Mouse (Mus musculus) forebrain, embryonic 11.5 days (tissue): ENCODE results near the gene Col23a1. TPM values are rescaled to one million over a fixed set of nuclear protein-coding genes. Genes with fewer than 3 reads are reported as not detected.

Experiments used
- ATAC-seq: fragments of 200-750 bp; cut with Nextera tagmentation; replicated peaks from 2 replicates; pipeline ENCODE4 v1.8.0; 2017; ENCODE audit warnings: moderate TSS enrichment; ENCODE audit not compliant: low FRiP score
- DNase-seq: peaks from one replicate; pipeline ENCODE4 v3.0.0-alpha.2; 2017; ENCODE audit warnings: low spot score
- H3K27ac ChIP-seq: fragments of 300-500 bp; sonication (generic); 2 replicates; pipeline ENCODE4 v1.5.1; 2014; ENCODE audit warnings: low read depth, low read length
- H3K27me3 ChIP-seq: fragments of 300-500 bp; sonication (generic); 2 replicates; pipeline ENCODE4 v1.6.1; 2014; ENCODE audit warnings: mild to moderate bottlenecking, low read length, mixed read lengths; ENCODE audit not compliant: control insufficient read depth, insufficient read depth
- H3K36me3 ChIP-seq: fragments of 300-500 bp; sonication (generic); 2 replicates; pipeline ENCODE4 v1.6.1; 2014; ENCODE audit warnings: mild to moderate bottlenecking, low read length, moderate library complexity, mixed read lengths; ENCODE audit not compliant: control insufficient read depth, insufficient read depth
- H3K4me1 ChIP-seq: fragments of 300-500 bp; sonication (generic); replicated peaks from 2 replicates; pipeline ENCODE4 v1.6.1; 2014; ENCODE audit warnings: low read length, mixed read lengths; ENCODE audit not compliant: control insufficient read depth, insufficient read depth
- H3K4me2 ChIP-seq: fragments of 300-500 bp; sonication (generic); 2 replicates; pipeline ENCODE4 v1.6.1; 2014; ENCODE audit warnings: low read depth, mild to moderate bottlenecking, low read length, moderate library complexity, mixed read lengths; ENCODE audit not compliant: severe bottlenecking
- H3K4me3 ChIP-seq: fragments of 300-500 bp; sonication (generic); 2 replicates; pipeline ENCODE4 v1.5.1; 2014; ENCODE audit warnings: low read depth, low read length
- H3K9ac ChIP-seq: fragments of 300-500 bp; sonication (generic); 2 replicates; pipeline ENCODE4 v1.6.1; 2014; ENCODE audit warnings: low read length
- H3K9me3 ChIP-seq: fragments of 300-500 bp; sonication (generic); 2 replicates; pipeline ENCODE4 v1.6.1; 2016; ENCODE audit warnings: low read length, mixed read lengths; ENCODE audit not compliant: control insufficient read depth
- WGBS: fragments of 180-500 bp; shearing (Covaris S2); extraction: QIAGEN DNeasy Blood & Tissue Kit; methylation state at CpG from one replicate; pipeline ENCODE4 v1.1.7; 2014; 5-methylcytosine and 5-hydroxymethylcytosine counted together
- polyA plus RNA-seq: library from polyadenylated mRNA; unstranded; fragments of >200 nt; fragmentation: Nextera tagmentation; extraction: Ambion mirVana; gene quantifications from 2 replicates; pipeline ENCODE4 v1.2.1, GENCODE M21; 2014

The Col23a1 gene
- polyA plus RNA-seq, 1 experiment from 2014 or later: 7.5 TPM

DNA sequence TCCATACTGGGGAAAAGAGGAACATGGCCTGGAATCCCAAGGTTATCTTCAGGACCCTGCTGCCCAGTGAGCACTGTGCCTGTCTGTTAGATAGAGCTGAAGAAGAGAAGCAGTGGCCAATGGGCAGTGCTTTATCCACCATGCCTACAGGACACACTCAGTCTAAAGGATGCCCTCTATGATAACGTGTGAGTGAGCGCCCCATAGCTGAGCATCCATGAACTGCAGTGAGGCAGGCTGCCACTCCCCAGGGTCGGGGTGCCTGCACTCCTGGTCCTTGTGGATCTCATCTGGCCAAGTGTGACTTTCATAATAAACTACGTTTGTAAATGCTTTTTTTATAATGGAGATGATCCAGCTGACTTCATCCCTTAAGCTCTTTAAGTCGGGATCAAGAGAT, 87.5 kb downstream of the Col23a1 start:
- no peak for DNase-seq

DNA sequence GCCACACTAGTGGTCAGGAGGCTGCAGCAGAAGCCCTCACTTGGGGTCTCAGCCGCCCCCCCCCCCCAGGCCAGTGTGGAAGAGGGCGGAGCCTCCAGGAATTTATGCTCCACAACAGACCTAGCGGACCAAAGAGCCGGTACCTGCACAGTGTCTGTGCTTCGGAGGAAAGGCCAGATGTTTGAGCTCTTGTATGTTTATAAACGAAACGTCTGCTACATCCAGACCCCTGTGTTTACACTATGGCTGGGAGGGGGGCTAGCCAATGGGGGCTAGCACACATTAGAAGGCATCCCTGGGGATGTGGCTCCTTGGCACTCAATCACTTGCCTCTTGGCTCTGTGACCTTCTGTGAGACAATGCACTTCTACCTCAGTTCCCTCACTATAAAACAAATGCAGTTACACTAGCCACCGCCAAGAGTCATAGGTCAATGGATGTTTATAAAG, 99.2 kb downstream of the Col23a1 start:
- H3K27me3 ChIP-seq: no peaks in the 10 kb centered on the region
- H3K27ac ChIP-seq: no peak overlapping the region
- no peak overlapping the region for H3K4me2 ChIP-seq
- H3K4me1 ChIP-seq: no peaks in the 10 kb centered on the region
- no peak for ATAC-seq
- H3K9me3 ChIP-seq: no peaks in the 10 kb centered on the region
- H3K9ac ChIP-seq: no peak overlapping the region
- DNase-seq: no peak
- H3K36me3 ChIP-seq: no peaks in the 10 kb centered on the region
- 57% methylated on average over 8 of the region's 8 CpGs for WGBS
- H3K4me3 ChIP-seq: no peak overlapping the region

More for the DNA sequence above, 87.5 kb downstream of the Col23a1 start:
- no peaks in the 10 kb centered on the region for H3K9me3 ChIP-seq
- ATAC-seq: no peak
- WGBS: 61% methylated on average over 5 of the region's 5 CpGs
- no peaks in the 10 kb centered on the region for H3K36me3 ChIP-seq
- H3K9ac ChIP-seq: no peak overlapping the region
- no peaks in the 10 kb centered on the region for H3K4me1 ChIP-seq
- no peaks in the 10 kb centered on the region for H3K27me3 ChIP-seq
- no peak overlapping the region for H3K4me3 ChIP-seq
- H3K4me2 ChIP-seq: no peak overlapping the region
- H3K27ac ChIP-seq: no peak overlapping the region

DNA sequence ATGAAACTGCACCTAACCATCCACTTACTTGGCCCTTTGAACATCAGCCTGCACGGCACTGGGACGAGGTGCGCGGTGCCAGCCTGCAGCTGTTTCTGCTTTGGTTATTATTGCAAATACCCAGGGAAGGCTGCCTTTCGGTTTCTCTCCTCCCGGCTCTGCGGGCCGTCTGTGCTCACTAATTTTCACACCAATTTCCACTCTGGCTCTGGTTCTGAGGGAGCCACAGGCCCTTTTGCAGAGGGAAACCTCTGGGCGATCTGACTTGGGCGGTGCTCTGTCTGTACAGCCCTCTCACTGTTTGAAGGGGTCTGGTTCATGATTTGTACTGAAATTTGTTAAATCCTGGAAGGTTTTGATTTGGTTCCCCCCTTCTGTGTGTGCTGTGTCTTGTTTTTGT, 100.0 kb downstream of the Col23a1 start:
- no peak overlapping the region for H3K4me3 ChIP-seq
- no peak overlapping the region for H3K4me2 ChIP-seq
- WGBS: 76% methylated on average over 10 of the region's 10 CpGs
- ATAC-seq (no peak), DNase-seq (no peak)
- no peak overlapping the region for H3K27ac ChIP-seq
- H3K9me3 ChIP-seq: no peaks in the 10 kb centered on the region
- no peaks in the 10 kb centered on the region for H3K27me3 ChIP-seq
- H3K36me3 ChIP-seq: no peaks in the 10 kb centered on the region
- no peak overlapping the region for H3K9ac ChIP-seq
- no peaks in the 10 kb centered on the region for H3K4me1 ChIP-seq

DNA sequence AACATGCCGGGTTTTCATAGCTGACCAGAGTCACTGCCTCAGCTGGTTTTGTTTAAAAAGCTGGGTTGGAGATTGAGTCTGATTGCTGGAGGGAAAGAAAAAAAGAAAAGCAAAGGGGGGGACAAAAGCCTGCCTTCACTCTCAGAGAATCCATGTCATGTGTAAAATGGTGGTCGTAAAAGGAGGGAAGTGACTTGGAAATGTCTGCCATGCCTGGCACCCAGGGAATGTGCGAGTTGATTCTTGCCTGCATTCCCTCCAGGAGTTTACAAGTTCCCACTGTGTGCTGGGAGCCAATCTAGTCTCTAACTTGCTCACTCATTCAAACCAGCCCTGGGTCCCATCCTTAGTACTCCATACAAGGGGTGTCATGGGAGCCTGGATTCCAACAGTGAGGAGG, 100.8 kb downstream of the Col23a1 start:
- Histone ChIP-seq H3K4me2 (no peak overlapping the region), H3K4me3 (no peak overlapping the region), H3K4me1 (no peaks in the 10 kb centered on the region), H3K9ac (no peak overlapping the region), H3K36me3 (no peaks in the 10 kb centered on the region), H3K9me3 (no peaks in the 10 kb centered on the region), H3K27ac (no peak overlapping the region), H3K27me3 (no peaks in the 10 kb centered on the region)
- 69% methylated on average over 3 of the region's 3 CpGs for WGBS
- ATAC-seq (no peak), DNase-seq (no peak)

DNA sequence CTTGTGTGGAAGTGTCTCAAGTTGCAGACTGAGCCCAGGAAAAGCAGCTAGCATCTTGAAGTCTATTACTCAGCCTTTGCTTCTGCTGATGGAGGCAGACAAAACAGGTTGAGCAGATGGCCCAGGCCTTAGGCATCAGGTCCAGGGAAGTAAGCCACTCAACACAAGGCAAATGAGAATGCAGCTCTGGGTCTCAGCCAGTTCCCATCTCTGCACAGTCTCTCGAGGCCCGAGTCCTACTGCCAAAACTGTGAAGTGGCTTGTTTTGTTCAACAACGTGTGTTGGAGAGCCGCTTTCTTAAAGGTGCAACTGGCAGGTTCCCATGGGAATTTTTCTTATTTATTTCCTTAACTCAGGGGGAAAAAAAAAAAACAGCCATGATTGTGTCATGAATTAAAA, 101.8 kb downstream of the Col23a1 start:
- H3K4me2 ChIP-seq: no peak overlapping the region
- no peak overlapping the region for H3K4me3 ChIP-seq
- no peak overlapping the region for H3K27ac ChIP-seq
- H3K4me1 ChIP-seq: no peaks in the 10 kb centered on the region
- DNase-seq (no peak), ATAC-seq (no peak)
- no peak overlapping the region for H3K9ac ChIP-seq
- H3K27me3 ChIP-seq: no peaks in the 10 kb centered on the region
- 79% methylated on average over 4 of the region's 4 CpGs for WGBS
- no peaks in the 10 kb centered on the region for H3K9me3 ChIP-seq
- H3K36me3 ChIP-seq: no peaks in the 10 kb centered on the region

DNA sequence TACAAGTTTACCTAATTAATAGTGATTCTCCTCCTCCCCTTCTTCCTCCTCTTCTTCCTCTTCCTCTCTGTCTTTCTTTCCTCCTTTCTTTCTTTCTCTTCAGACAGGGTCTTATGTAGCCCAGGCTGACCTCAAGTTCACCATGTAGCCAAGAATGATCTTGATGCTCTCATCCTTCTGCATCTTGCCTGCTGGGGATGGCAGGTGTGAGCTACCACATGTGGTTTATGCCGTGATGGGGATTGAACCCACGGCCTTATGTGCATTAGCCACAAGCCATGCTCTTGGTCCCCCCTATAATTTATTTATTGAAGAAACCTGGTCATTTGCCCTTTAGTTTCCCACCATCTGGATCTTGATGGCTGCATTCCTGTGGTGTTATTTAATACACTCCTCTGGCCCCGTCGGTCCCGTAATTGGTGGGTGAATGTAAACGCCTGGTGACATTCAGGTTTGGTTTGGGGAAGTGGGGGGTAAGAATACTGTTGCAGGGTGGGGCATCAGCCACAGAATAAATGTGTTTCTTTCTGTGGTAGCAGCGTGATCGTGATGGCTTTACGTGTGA, 104.7 kb downstream of the Col23a1 start:
- no peak overlapping the region for H3K27ac ChIP-seq
- ATAC-seq (no peak), DNase-seq (no peak)
- WGBS: 87% methylated on average over 9 of the region's 9 CpGs
- H3K36me3 ChIP-seq: no peaks in the 10 kb centered on the region
- no peak overlapping the region for H3K4me3 ChIP-seq
- no peak overlapping the region for H3K9ac ChIP-seq
- no peak overlapping the region for H3K4me2 ChIP-seq
- H3K9me3 ChIP-seq: no peaks in the 10 kb centered on the region
- H3K4me1 ChIP-seq: no peaks in the 10 kb centered on the region
- H3K27me3 ChIP-seq: no peaks in the 10 kb centered on the region

DNA sequence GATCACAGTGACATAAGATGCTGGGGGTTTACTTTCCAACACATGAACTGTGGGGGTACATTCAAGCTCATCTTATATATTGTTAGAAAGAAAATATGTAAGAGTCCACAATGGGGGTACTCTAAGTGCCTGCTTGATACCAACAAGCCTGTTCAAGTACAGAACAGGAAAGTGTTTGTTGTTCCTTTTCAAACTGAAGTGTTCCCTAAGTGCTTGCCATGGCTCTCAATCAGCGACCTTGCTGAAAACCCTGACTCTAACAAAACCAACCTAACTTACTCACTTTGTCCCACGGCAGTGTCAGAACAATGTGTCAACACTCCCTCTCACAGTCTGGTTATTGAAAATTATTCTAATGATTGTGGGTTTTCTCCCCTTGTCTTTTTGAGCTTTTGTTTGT, 106.7 kb downstream of the Col23a1 start:
- H3K36me3 ChIP-seq: no peaks in the 10 kb centered on the region
- no peaks in the 10 kb centered on the region for H3K9me3 ChIP-seq
- no peak for DNase-seq
- H3K27me3 ChIP-seq: no peaks in the 10 kb centered on the region
- H3K4me2 ChIP-seq: no peak overlapping the region
- no peak overlapping the region for H3K9ac ChIP-seq
- no peaks in the 10 kb centered on the region for H3K4me1 ChIP-seq
- no peak overlapping the region for H3K4me3 ChIP-seq
- WGBS: 70% methylated on average over 2 of the region's 2 CpGs
- no peak overlapping the region for H3K27ac ChIP-seq
- no peak for ATAC-seq

DNA sequence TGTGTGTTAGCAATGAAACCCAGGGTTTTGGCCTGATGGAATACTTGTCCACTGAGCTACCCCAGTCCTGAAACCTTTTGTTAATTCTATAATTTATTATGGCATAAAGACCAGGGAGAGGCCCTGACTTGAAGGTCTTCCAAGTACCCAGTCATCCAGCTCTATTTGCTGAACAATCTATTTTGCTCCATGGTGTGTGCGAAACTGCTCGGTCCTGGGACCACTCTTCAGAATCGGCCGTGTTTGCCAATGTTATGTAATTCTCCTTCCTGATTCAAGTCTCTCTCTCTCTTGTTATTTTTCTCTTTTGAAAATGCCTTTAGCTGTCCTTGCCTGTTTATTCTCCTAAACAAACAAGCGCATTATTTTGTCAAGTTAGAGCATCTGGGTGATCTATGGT, 108.4 kb downstream of the Col23a1 start:
- Histone ChIP-seq H3K4me1 (no peaks in the 10 kb centered on the region), H3K4me3 (no peak overlapping the region), H3K36me3 (no peaks in the 10 kb centered on the region), H3K9me3 (no peaks in the 10 kb centered on the region), H3K9ac (no peak overlapping the region), H3K27me3 (no peaks in the 10 kb centered on the region), H3K27ac (no peak overlapping the region), H3K4me2 (no peak overlapping the region)
- no peak for ATAC-seq
- no peak for DNase-seq
- 93% methylated on average over 5 of the region's 5 CpGs for WGBS

DNA sequence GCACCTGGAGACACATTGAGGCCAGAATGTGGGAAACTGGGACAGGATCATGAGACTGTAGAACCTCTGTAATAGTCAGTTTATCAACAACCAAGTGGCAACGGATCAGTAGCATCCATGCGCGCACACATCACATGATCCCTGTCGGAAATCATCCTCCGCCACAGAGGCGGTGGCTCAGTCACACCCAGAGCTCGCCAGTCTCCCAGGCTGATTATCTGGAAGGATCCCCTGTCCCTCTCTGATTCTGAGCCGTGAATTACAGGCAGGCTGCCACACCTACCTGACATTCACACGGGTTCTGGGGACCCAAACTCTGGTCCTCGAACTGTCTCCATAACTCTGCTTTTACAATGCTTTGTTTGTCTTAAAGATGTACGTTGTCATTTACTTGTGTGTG, 110.6 kb downstream of the Col23a1 start:
- no peak overlapping the region for H3K27ac ChIP-seq

More for the DNA sequence above, 110.6 kb downstream of the Col23a1 start:
- no peaks in the 10 kb centered on the region for H3K36me3 ChIP-seq
- ATAC-seq (no peak), DNase-seq (no peak)
- WGBS: 88% methylated on average over 11 of the region's 11 CpGs
- H3K4me1 ChIP-seq: no peaks in the 10 kb centered on the region
- no peak overlapping the region for H3K4me2 ChIP-seq
- H3K9ac ChIP-seq: no peak overlapping the region
- no peak overlapping the region for H3K4me3 ChIP-seq
- no peaks in the 10 kb centered on the region for H3K9me3 ChIP-seq
- no peaks in the 10 kb centered on the region for H3K27me3 ChIP-seq
